Mouse (Mus musculus) erythroblast, embryonic 14.5 days (primary cell): ENCODE results near the gene 4930579F01Rik.

Experiments
- GATA1 ChIP-seq: IDR thresholded peaks from 2 replicates; pipeline ENCODE4 v1.6.1; 2012; ENCODE audit warnings: low read length, inconsistent platforms, mixed read lengths
- TAL1 ChIP-seq: IDR thresholded peaks from 3 replicates; pipeline ENCODE4 v1.6.1; 2012; ENCODE audit warnings: low read length, inconsistent platforms, mixed read lengths

- TF ChIP-seq GATA1 (no peak), TAL1 (no peak)
Observed at GRCm38 (mm10) chr3:138225853-138226252, 32.2 kb upstream of the 4930579F01Rik start.
